Mouse (Mus musculus) bone marrow, adult 2 months (tissue): ENCODE measurements around the gene Acbd5. TPM values are rescaled to one million over a fixed set of nuclear protein-coding genes. Genes with fewer than 3 reads are reported as not detected.

Source experiments
- H3K27ac ChIP-seq: fragments of 200-500 bp; 2 replicates; pipeline ENCODE4 v1.5.1; 2012; ENCODE audit warnings: low read depth, mild to moderate bottlenecking, control low read depth, inconsistent platforms, low read length; ENCODE audit not compliant: control insufficient read depth, poor library complexity, insufficient read depth
- H3K4me1 ChIP-seq: fragments of 200-500 bp; 2 replicates; pipeline ENCODE4 v1.6.1; 2011; ENCODE audit warnings: low read length; ENCODE audit not compliant: control insufficient read depth, insufficient read depth
- H3K4me3 ChIP-seq: fragments of 200-500 bp; replicated peaks from 2 replicates; pipeline ENCODE3; 2011; ENCODE audit warnings: mild to moderate bottlenecking, low read depth, low read length, control low read depth; ENCODE audit not compliant: control insufficient read depth
- CTCF ChIP-seq: fragments of 200-500 bp; IDR thresholded peaks from 2 replicates; pipeline ENCODE4 v1.5.1; 2011; ENCODE audit warnings: low read length, control low read depth; ENCODE audit not compliant: control insufficient read depth, insufficient read depth
- POLR2A ChIP-seq: fragments of 200-500 bp; IDR thresholded peaks from 2 replicates; pipeline ENCODE4 v1.6.1; 2011; ENCODE audit warnings: low read depth, mild to moderate bottlenecking, control low read depth, low read length, borderline replicate concordance; ENCODE audit not compliant: control insufficient read depth
- WGBS: fragments of 180-500 bp; shearing (Covaris S2); methylation state at CpG from one replicate; pipeline ENCODE4 v1.1.7; 2018; 5-methylcytosine and 5-hydroxymethylcytosine counted together
- polyA plus RNA-seq: library from polyadenylated mRNA; stranded (reverse); fragments of >200 nt; gene quantifications from 2 replicates; pipeline ENCODE4 v1.2.4, GENCODE M21; 2011; ENCODE audit warnings: low replicate concordance; ENCODE audit not compliant: missing spikeins, insufficient read depth, insufficient read length

Gene Acbd5
- polyA plus RNA-seq, 1 experiment, result 19.2 TPM

DNA sequence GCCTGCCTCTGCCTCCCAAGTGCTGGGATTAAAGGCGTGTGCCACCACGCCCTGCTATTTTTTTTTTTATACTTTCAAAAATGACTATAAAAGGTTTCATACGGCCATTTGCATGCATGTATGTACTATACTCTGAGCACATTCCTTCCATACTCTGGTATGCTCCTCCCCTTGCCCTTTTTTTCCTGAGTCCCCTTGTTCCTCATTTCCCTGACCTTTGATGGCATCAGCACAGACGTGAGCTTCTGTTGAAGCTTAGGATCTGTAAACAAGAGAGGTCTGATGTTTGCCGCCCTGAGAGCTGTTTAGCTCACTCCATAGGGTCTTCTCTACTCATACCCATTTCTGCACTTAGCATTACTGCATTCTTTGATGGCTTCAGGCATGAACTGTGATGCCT is 9.7 kb downstream of the Acbd5 start:
- no peak overlapping the region for H3K4me3 ChIP-seq
- TF ChIP-seq CTCF (no peak), POLR2A (no peak)
- H3K27ac ChIP-seq, result no peak overlapping the region
- 75% methylated on average over 5 of the region's 5 CpGs for WGBS
- H3K4me1 ChIP-seq, result no peaks in the 10 kb centered on the region; the same call in 1 of the 2 replicates

DNA sequence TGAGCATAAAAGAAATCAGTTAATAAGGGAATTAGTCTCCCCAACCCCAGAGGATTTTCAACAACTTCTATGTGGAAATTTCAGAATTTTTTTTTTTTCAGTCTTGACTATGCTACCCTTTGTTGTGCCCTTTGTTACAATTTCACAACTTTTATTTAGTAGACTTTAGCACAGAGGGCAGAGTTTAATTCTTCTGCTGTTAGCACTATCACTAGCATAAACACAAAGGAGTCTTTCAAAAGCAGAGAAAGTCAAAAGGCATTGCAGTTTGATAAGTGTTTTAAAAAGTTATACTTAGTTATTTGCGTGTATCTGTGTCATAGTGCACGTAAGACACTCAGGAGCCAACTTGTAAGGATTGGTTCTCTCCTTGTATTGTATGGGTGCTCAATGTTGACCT is 10.6 kb downstream of the Acbd5 start:
- no peak overlapping the region for H3K27ac ChIP-seq
- no peak overlapping the region for H3K4me3 ChIP-seq
- no peak for TF ChIP-seq POLR2A
- TF ChIP-seq CTCF, result no peak
- no peaks in the 10 kb centered on the region for H3K4me1 ChIP-seq
- 93% methylated on average over 2 of the region's 2 CpGs for WGBS

DNA sequence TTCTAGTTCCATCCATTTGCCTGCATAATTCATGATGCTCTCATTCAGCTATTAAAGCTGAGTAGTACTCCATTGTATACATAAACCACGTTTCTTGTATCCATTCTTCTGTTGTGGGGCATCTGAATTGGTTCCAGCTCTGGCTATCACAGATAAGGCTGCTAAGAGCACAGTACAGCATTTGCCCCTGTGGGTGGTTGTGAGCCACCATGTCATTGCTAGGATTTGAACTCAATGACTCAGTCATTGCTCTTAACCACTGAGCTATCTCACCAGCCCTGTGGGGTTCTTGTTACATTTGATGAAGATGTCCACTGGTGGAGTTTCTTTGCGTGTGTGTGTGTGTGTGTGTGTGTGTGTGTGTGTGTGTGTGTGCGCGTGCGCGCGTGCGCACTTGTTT is 16.6 kb downstream of the Acbd5 start:
- Histone ChIP-seq H3K27ac (no peak overlapping the region), H3K4me1 (no peaks in the 10 kb centered on the region), H3K4me3 (no peak overlapping the region)
- WGBS, result 88% methylated on average over 8 of the region's 8 CpGs
- TF ChIP-seq CTCF (no peak), POLR2A (no peak)

DNA sequence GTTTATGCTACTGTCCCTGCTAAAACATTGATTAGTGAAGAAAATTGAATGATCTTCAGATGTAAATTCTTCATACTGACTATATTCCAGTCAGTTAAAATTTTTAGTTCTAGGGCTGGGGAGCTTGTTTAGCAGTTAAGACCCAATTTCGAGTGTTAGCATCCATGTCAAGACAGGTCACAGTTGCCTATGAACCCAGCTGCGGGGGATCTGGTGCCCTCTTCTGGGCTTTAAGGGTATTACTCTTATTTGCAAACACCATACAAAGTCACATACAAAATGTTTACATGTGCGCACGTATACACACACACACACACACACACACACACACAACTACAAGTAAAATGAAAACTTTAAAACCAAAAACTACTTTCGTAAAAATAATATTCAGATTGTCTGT is 24.2 kb downstream of the Acbd5 start:
- H3K27ac ChIP-seq, result no peak overlapping the region
- TF ChIP-seq POLR2A (no peak), CTCF (peak; percentile 76)
- no peak overlapping the region for H3K4me3 ChIP-seq
- H3K4me1 ChIP-seq, result no peaks in the 10 kb centered on the region
- 41% methylated on average over 5 of the region's 5 CpGs for WGBS

DNA sequence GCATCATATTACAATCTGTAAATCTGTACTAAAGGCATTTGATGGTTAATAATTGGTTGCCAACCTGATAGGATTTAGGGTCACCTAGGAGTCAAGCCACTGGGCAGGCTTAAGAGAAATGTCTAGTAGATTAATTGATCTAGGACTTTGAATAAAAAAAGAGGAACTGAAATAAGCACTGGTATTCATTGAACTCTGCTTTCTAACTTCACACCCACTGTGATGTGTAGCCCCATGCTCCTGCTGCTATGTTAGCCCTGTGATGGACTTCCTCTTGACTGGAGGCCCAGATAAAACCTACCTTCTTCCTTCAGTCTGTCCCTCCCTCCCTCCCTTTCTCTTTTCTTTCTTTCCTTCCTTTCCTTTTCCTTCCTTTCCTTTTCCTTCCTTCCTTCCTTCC is 29.1 kb downstream of the Acbd5 start:
- H3K4me3 ChIP-seq, result no peak overlapping the region
- no peak overlapping the region for H3K27ac ChIP-seq
- TF ChIP-seq CTCF (no peak), POLR2A (no peak)
- H3K4me1 ChIP-seq, result no peaks in the 10 kb centered on the region; the same call in 1 of the 2 replicates

DNA sequence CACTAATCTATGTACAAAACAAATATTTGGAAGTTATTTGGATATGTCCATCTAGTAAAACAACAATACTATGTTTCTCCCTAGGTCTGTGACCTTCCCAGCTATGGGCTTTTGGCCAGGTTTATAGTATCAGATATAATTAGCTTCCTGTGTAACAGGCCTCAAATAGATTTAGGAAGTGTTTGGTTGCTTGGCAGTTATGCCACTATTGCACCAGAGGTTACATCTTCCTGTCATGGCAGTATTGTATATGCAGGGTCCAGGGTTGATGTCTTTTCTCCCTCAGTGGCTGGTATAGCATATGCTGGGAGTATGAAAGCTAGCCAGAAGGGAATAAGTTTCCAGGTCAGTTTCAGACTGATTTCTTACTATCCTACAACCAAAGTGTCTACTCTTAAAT is 34.3 kb downstream of the Acbd5 start:
- TF ChIP-seq POLR2A (no peak), CTCF (no peak)
- Histone ChIP-seq H3K27ac (no peak overlapping the region), H3K4me3 (no peak overlapping the region), H3K4me1 (no peaks in the 10 kb centered on the region; the same call in 1 of the 2 replicates)

DNA sequence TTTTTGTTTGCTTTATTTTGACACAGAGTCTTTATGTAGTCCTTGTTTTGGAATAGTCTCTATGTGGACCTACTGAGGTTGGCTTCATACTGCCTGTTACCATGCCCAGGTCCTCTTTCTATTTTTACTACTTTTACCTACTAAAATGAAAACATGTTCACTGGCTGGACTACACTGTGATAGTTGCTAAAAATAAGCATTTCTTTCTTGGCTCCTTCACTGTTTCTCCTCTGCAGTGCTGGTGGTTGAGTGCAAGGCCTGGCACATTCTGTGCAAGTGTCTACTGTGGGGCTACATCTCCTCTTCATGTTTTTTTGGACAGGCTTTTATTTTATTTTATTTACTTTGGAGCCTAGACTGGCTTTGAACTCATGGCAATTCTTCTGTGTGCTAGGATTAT is 51.6 kb downstream of the Acbd5 start:
- Histone ChIP-seq H3K4me1 (no peaks in the 10 kb centered on the region), H3K4me3 (no peak overlapping the region), H3K27ac (no peak overlapping the region)
- TF ChIP-seq CTCF (no peak), POLR2A (no peak)

DNA sequence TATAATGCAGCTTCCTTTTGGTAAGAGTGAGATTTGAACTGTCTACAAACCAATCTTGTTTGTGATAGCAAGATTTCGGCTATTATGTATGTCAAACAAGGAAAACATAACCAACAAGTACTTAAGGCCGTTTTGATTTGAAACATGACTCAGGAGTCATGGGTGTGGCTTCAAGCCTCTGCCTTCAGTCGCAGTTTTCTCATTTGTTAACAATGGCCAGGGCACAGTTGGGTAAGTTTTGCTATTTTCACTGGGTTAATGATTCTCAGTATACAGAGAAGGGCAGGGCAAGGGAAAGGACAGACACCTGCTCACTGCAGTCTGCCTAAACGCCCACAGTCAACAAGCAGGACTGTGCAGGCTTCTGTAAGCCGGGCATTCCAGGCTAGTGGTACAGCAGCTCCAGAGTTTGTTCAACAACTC is 87.2 kb downstream of the Acbd5 start:
- peak overlapping the region; percentile 98 for H3K27ac ChIP-seq
- no peaks in the 10 kb centered on the region; the same call in 1 of the 2 replicates for H3K4me1 ChIP-seq
- WGBS, result 2% methylated on average over 5 of the region's 5 CpGs
- peak overlapping the region; percentile 92 for H3K4me3 ChIP-seq
- TF ChIP-seq CTCF, result no peak
